Mouse (Mus musculus) hindbrain, embryonic 14.5 days (tissue): ENCODE measurements at regions not wholly inside any gene's neighbourhood (a gene's known extent, or its start where the extent isn't known, plus 50 kb on each side); places are given as distances from the start of the nearest gene placed in this dataset.

Experiments used
- ATAC-seq: fragments of 200-750 bp; cut with Nextera tagmentation; 2 replicates; pipeline ENCODE4 v1.8.0; 2017; ENCODE audit warnings: moderate number of reproducible peaks, mild to moderate bottlenecking, moderate TSS enrichment, moderate library complexity; ENCODE audit not compliant: low FRiP score
- DNase-seq: peaks from one replicate; pipeline ENCODE4 v3.0.0-alpha.2; 2015; ENCODE audit warnings: low spot score
- H3K27ac ChIP-seq: fragments of 300-500 bp; sonication (generic); 2 replicates; pipeline ENCODE4 v1.5.1; 2014; ENCODE audit warnings: mild to moderate bottlenecking, moderate library complexity
- H3K27me3 ChIP-seq: fragments of 300-500 bp; sonication (generic); 2 replicates; pipeline ENCODE4 v1.6.1; 2014; ENCODE audit warnings: mild to moderate bottlenecking, low read length, mixed read lengths; ENCODE audit not compliant: control insufficient read depth, insufficient read depth
- H3K36me3 ChIP-seq: fragments of 300-500 bp; sonication (generic); replicated peaks from 2 replicates; pipeline ENCODE4 v1.6.1; 2014; ENCODE audit not compliant: control insufficient read depth, insufficient read depth
- H3K4me1 ChIP-seq: fragments of 300-500 bp; sonication (generic); replicated peaks from 2 replicates; pipeline ENCODE4 v1.6.1; 2014; ENCODE audit warnings: antibody characterized with exemption, low read length, mixed read lengths; ENCODE audit not compliant: control insufficient read depth, insufficient read depth
- H3K4me2 ChIP-seq: fragments of 300-500 bp; sonication (generic); replicated peaks from 2 replicates; pipeline ENCODE4 v1.6.1; 2014; ENCODE audit warnings: mild to moderate bottlenecking, moderate library complexity
- H3K4me3 ChIP-seq: fragments of 300-500 bp; sonication (generic); replicated peaks from 2 replicates; pipeline ENCODE4 v1.5.1; 2014; ENCODE audit warnings: mild to moderate bottlenecking, low read length
- H3K9ac ChIP-seq: fragments of 300-500 bp; sonication (generic); 2 replicates; pipeline ENCODE4 v1.6.1; 2014
- H3K9me3 ChIP-seq: fragments of 300-500 bp; sonication (generic); 2 replicates; pipeline ENCODE4 v1.6.1; 2016; ENCODE audit warnings: low read length; ENCODE audit not compliant: control insufficient read depth
- WGBS: fragments of 180-500 bp; shearing (Covaris S2); extraction: QIAGEN DNeasy Blood & Tissue Kit; methylation state at CpG from one replicate; pipeline ENCODE4 v1.1.7; 2014; 5-methylcytosine and 5-hydroxymethylcytosine counted together

- 32% methylated on average over 14 of the region's 14 CpGs for WGBS
- H3K36me3 ChIP-seq: no peaks in the 10 kb centered on the region
- no peaks in the 10 kb centered on the region for H3K27me3 ChIP-seq
- H3K27ac ChIP-seq: peak overlapping the region; percentile 63
- no peak overlapping the region for H3K4me3 ChIP-seq
- no peak overlapping the region for H3K4me2 ChIP-seq
- peaks cover 15% of the 10 kb centered on the region for H3K4me1 ChIP-seq
- no peaks in the 10 kb centered on the region for H3K9me3 ChIP-seq
- ATAC-seq: no peak
- no peak for DNase-seq
- no peak overlapping the region for H3K9ac ChIP-seq
Measured at GRCm38 (mm10) chr2:166482720-166483616, 230.7 kb downstream of the Prex1 start.

GRCm38 (mm10) chr2:166481774-166482173 is 231.9 kb downstream of the Prex1 start:
- H3K36me3 ChIP-seq: no peaks in the 10 kb centered on the region
- WGBS: 90% methylated on average over 7 of the region's 7 CpGs
- no peaks in the 10 kb centered on the region for H3K27me3 ChIP-seq
- no peak for ATAC-seq
- H3K27ac ChIP-seq: no peak overlapping the region
- no peak for DNase-seq
- H3K9ac ChIP-seq: no peak overlapping the region
- no peak overlapping the region for H3K4me2 ChIP-seq
- peaks cover 9% of the 10 kb centered on the region for H3K4me1 ChIP-seq
- H3K4me3 ChIP-seq: no peak overlapping the region
- no peaks in the 10 kb centered on the region for H3K9me3 ChIP-seq

GRCm38 (mm10) chr2:166481362-166481761 is 232.3 kb downstream of the Prex1 start:
- H3K36me3 ChIP-seq: no peaks in the 10 kb centered on the region
- H3K4me1 ChIP-seq: peaks cover 9% of the 10 kb centered on the region
- no peak overlapping the region for H3K4me2 ChIP-seq
- no peak overlapping the region for H3K27ac ChIP-seq
- ATAC-seq: no peak
- DNase-seq: no peak
- WGBS: 87% methylated on average over 6 of the region's 6 CpGs
- no peak overlapping the region for H3K9ac ChIP-seq
- H3K4me3 ChIP-seq: no peak overlapping the region
- H3K9me3 ChIP-seq: no peaks in the 10 kb centered on the region
- no peaks in the 10 kb centered on the region for H3K27me3 ChIP-seq

- Histone ChIP-seq H3K27me3 (no peaks in the 10 kb centered on the region), H3K4me3 (no peak overlapping the region), H3K9ac (no peak overlapping the region), H3K4me2 (no peak overlapping the region), H3K4me1 (peaks cover 9% of the 10 kb centered on the region), H3K27ac (no peak overlapping the region), H3K9me3 (no peaks in the 10 kb centered on the region), H3K36me3 (no peaks in the 10 kb centered on the region)
- WGBS: 63% methylated on average over 5 of the region's 5 CpGs
- peak; percentile 49; the same call in 1 of the 2 replicates for ATAC-seq
- no peak for DNase-seq
Measured at GRCm38 (mm10) chr2:166480883-166481282, 232.7 kb downstream of the Prex1 start.

GRCm38 (mm10) chr2:166476953-166477352 is 236.7 kb downstream of the Prex1 start:
- no peaks in the 10 kb centered on the region for H3K9me3 ChIP-seq
- DNase-seq: no peak
- ATAC-seq: no peak
- H3K4me1 ChIP-seq: peaks cover 15% of the 10 kb centered on the region
- no peaks in the 10 kb centered on the region for H3K27me3 ChIP-seq
- WGBS: 81% methylated on average over 6 of the region's 6 CpGs
- H3K4me3 ChIP-seq: no peak overlapping the region
- no peak overlapping the region for H3K9ac ChIP-seq
- no peak overlapping the region for H3K27ac ChIP-seq
- H3K4me2 ChIP-seq: no peak overlapping the region
- no peaks in the 10 kb centered on the region for H3K36me3 ChIP-seq

GRCm38 (mm10) chr2:166475624-166476023 is 238.0 kb downstream of the Prex1 start:
- 76% methylated on average over 4 of the region's 4 CpGs for WGBS
- Histone ChIP-seq H3K9ac (no peak overlapping the region), H3K27me3 (no peaks in the 10 kb centered on the region), H3K9me3 (no peaks in the 10 kb centered on the region), H3K27ac (no peak overlapping the region), H3K4me2 (no peak overlapping the region), H3K4me3 (no peak overlapping the region), H3K4me1 (peaks cover 15% of the 10 kb centered on the region), H3K36me3 (no peaks in the 10 kb centered on the region)
- ATAC-seq: no peak
- DNase-seq: no peak

- H3K4me2 ChIP-seq: no peak overlapping the region
- H3K27ac ChIP-seq: peak overlapping the region; percentile 40; the same call in 1 of the 2 replicates
- H3K4me3 ChIP-seq: no peak overlapping the region
- H3K9me3 ChIP-seq: no peaks in the 10 kb centered on the region
- H3K4me1 ChIP-seq: peaks cover 15% of the 10 kb centered on the region
- DNase-seq: no peak
- 35% methylated on average over 12 of the region's 12 CpGs for WGBS
- H3K36me3 ChIP-seq: no peaks in the 10 kb centered on the region
- no peak overlapping the region for H3K9ac ChIP-seq
- no peak for ATAC-seq
- H3K27me3 ChIP-seq: no peaks in the 10 kb centered on the region
Measured at GRCm38 (mm10) chr2:166474601-166475000, 239.0 kb downstream of the Prex1 start.

GRCm38 (mm10) chr2:166471257-166471753 is 242.3 kb downstream of the Prex1 start:
- Histone ChIP-seq H3K4me3 (no peak overlapping the region), H3K36me3 (no peaks in the 10 kb centered on the region), H3K27me3 (no peaks in the 10 kb centered on the region), H3K9me3 (no peaks in the 10 kb centered on the region), H3K9ac (no peak overlapping the region), H3K4me2 (no peak overlapping the region), H3K27ac (0 out of 2 replicates have a peak overlapping the region, but pooled peaks have one; percentile 23), H3K4me1 (peaks cover 15% of the 10 kb centered on the region)
- DNase-seq: peak; percentile 76
- ATAC-seq: peak; percentile 72; the same call in 1 of the 2 replicates
- 45% methylated on average over 6 of the region's 6 CpGs for WGBS

GRCm38 (mm10) chr2:166469046-166469593 is 244.5 kb downstream of the Prex1 start:
- ATAC-seq (no peak), DNase-seq (no peak)
- Histone ChIP-seq H3K36me3 (no peaks in the 10 kb centered on the region), H3K27me3 (no peaks in the 10 kb centered on the region), H3K4me3 (no peak overlapping the region), H3K9ac (no peak overlapping the region), H3K9me3 (no peaks in the 10 kb centered on the region), H3K4me2 (no peak overlapping the region), H3K27ac (no peak overlapping the region), H3K4me1 (peaks cover 2% of the 10 kb centered on the region; the same call in 1 of the 2 replicates)
- WGBS: 85% methylated on average over 9 of the region's 9 CpGs
